Mouse (Mus musculus): ENCODE measurements around the gene Slmap. TPM values are rescaled to one million over a fixed set of nuclear protein-coding genes. Genes with fewer than 3 reads are reported as not detected.
"Not testable (repeated sequence)": the region's sequence is repeated elsewhere in the genome, so short reads cannot be mapped to it uniquely, and the experiment has no call there.

Gene Slmap
- polyA plus RNA-seq (2016; fragmentation: Nextera tagmentation; extraction: Ambion mirVana), result 14.3 and 17.2 TPM in 2 replicates

GRCm38 (mm10) chr14:26534757-26535479 is at the start of gene Slmap:
TSS of gene Slmap (minus strand) at chr14:26534931.
- H3K36me3 ChIP-seq, result peaks cover 10% of the 10 kb centered on the region
- H3K27ac ChIP-seq, result peak within 1 kb of the TSS; percentile 94
- WGBS, result 12% methylated on average over 33 of the region's 33 CpGs
- peak within 1 kb of the TSS; percentile 98 for H3K4me3 ChIP-seq
- DNase-seq (ENCODE audit: low spot score), result peak; percentile 98
- no peaks in the 10 kb centered on the region for H3K27me3 ChIP-seq (ENCODE audit: low read depth, poor library complexity, severe bottlenecking)
- H3K4me1 ChIP-seq, result peaks cover 24% of the 10 kb centered on the region
- H3K9me3 ChIP-seq (replicated peaks), result no peaks in the 10 kb centered on the region

- H3K9me3 ChIP-seq (replicated peaks), result no peaks in the 10 kb centered on the region
- DNase-seq (ENCODE audit: low spot score), result no peak
- 87% methylated on average over 3 of the region's 3 CpGs for WGBS
- peaks cover 12% of the 10 kb centered on the region for H3K4me1 ChIP-seq
- no peak overlapping the region for H3K27ac ChIP-seq
- H3K4me3 ChIP-seq, result no peak overlapping the region
- H3K36me3 ChIP-seq, result peaks cover 25% of the 10 kb centered on the region
- H3K27me3 ChIP-seq (ENCODE audit: low read depth, poor library complexity, severe bottlenecking), result no peaks in the 10 kb centered on the region
These were observed 48.9 kb upstream of the Slmap start for GRCm38 (mm10) chr14:26583645-26584044.

GRCm38 (mm10) chr14:26579346-26580343 is 44.9 kb upstream of the Slmap start:
- Histone ChIP-seq H3K4me3 (peak overlapping the region; percentile 85), H3K9me3 (replicated peaks) (no peaks in the 10 kb centered on the region), H3K27me3 (ENCODE audit: low read depth, poor library complexity, severe bottlenecking) (no peaks in the 10 kb centered on the region), H3K36me3 (peaks cover 13% of the 10 kb centered on the region), H3K27ac (peak overlapping the region; percentile 99), H3K4me1 (peaks cover 12% of the 10 kb centered on the region)
- DNase-seq (ENCODE audit: low spot score), result peak; percentile 92
- WGBS, result under 1% methylated on average over 79 of the region's 79 CpGs

GRCm38 (mm10) chr14:26578791-26579191 is 44.1 kb upstream of the Slmap start:
- H3K4me1 ChIP-seq, result peaks cover 12% of the 10 kb centered on the region
- no peaks in the 10 kb centered on the region for H3K27me3 ChIP-seq (ENCODE audit: low read depth, poor library complexity, severe bottlenecking)
- H3K27ac ChIP-seq, result no peak overlapping the region
- peaks cover 13% of the 10 kb centered on the region for H3K36me3 ChIP-seq
- peak overlapping the region; percentile 85; the same call in 1 of the 2 replicates for H3K4me3 ChIP-seq
- no peak for DNase-seq (ENCODE audit: low spot score)
- H3K9me3 ChIP-seq (replicated peaks), result no peaks in the 10 kb centered on the region
- WGBS, result 67% methylated on average over 6 of the region's 6 CpGs

- WGBS, result 80% methylated on average over 3 of the region's 3 CpGs
- no peak overlapping the region for H3K27ac ChIP-seq
- H3K36me3 ChIP-seq, result no peaks in the 10 kb centered on the region
- peaks cover 12% of the 10 kb centered on the region for H3K4me1 ChIP-seq
- H3K4me3 ChIP-seq, result no peak overlapping the region
- H3K9me3 ChIP-seq (replicated peaks), result no peaks in the 10 kb centered on the region
- no peak for DNase-seq (ENCODE audit: low spot score)
- no peaks in the 10 kb centered on the region for H3K27me3 ChIP-seq (ENCODE audit: low read depth, poor library complexity, severe bottlenecking)
These were observed 41.6 kb upstream of the Slmap start for GRCm38 (mm10) chr14:26576255-26576780.

GRCm38 (mm10) chr14:26573556-26573955 is 38.8 kb upstream of the Slmap start, which contains the start of gene Dennd6a:
TSS of gene Dennd6a (plus strand) at chr14:26573856.
- not testable (repeated sequence) for H3K36me3 ChIP-seq; H3K27me3 ChIP-seq (ENCODE audit: low read depth, poor library complexity, severe bottlenecking); H3K27ac ChIP-seq; H3K4me3 ChIP-seq; H3K9me3 ChIP-seq (replicated peaks); H3K4me1 ChIP-seq; DNase-seq (ENCODE audit: low spot score)
- WGBS, result 92% methylated on average over 5 of the region's 5 CpGs

- no peaks in the 10 kb centered on the region for H3K9me3 ChIP-seq (replicated peaks)
- H3K27me3 ChIP-seq (ENCODE audit: low read depth, poor library complexity, severe bottlenecking), result no peaks in the 10 kb centered on the region
- H3K27ac ChIP-seq, result no peak overlapping the region
- H3K4me1 ChIP-seq, result no peaks in the 10 kb centered on the region
- DNase-seq (ENCODE audit: low spot score), result no peak
- WGBS, result 65% methylated on average over 4 of the region's 4 CpGs
- H3K4me3 ChIP-seq, result no peak overlapping the region
- H3K36me3 ChIP-seq, result no peaks in the 10 kb centered on the region
These were observed 37.4 kb upstream of the Slmap start for GRCm38 (mm10) chr14:26571951-26572675.

- DNase-seq (ENCODE audit: low spot score), result no peak
- H3K27ac ChIP-seq, result no peak overlapping the region
- no peak overlapping the region for H3K4me3 ChIP-seq
- WGBS, result 90% methylated on average over 4 of the region's 4 CpGs
- H3K27me3 ChIP-seq (ENCODE audit: low read depth, poor library complexity, severe bottlenecking), result no peaks in the 10 kb centered on the region
- no peaks in the 10 kb centered on the region for H3K9me3 ChIP-seq (replicated peaks)
- no peaks in the 10 kb centered on the region for H3K4me1 ChIP-seq
- no peaks in the 10 kb centered on the region for H3K36me3 ChIP-seq
These were observed 35.1 kb upstream of the Slmap start for GRCm38 (mm10) chr14:26569880-26570279.

GRCm38 (mm10) chr14:26562247-26562646 is 27.5 kb upstream of the Slmap start:
- H3K27me3 ChIP-seq (ENCODE audit: low read depth, poor library complexity, severe bottlenecking), result no peaks in the 10 kb centered on the region
- WGBS, result 84% methylated on average over 2 of the region's 2 CpGs
- no peaks in the 10 kb centered on the region for H3K36me3 ChIP-seq
- DNase-seq (ENCODE audit: low spot score), result no peak
- H3K4me1 ChIP-seq, result 0 out of 2 replicates have a peak, but pooled peaks cover 3% of the 10 kb centered on the region
- no peaks in the 10 kb centered on the region for H3K9me3 ChIP-seq (replicated peaks)
- H3K4me3 ChIP-seq, result no peak overlapping the region
- H3K27ac ChIP-seq, result no peak overlapping the region

GRCm38 (mm10) chr14:26558536-26558935 is 23.8 kb upstream of the Slmap start:
- 93% methylated on average over 7 of the region's 7 CpGs for WGBS
- no peak for DNase-seq (ENCODE audit: low spot score)
- H3K4me1 ChIP-seq, result 0 out of 2 replicates have a peak, but pooled peaks cover 3% of the 10 kb centered on the region

GRCm38 (mm10) chr14:26557581-26557980 is 22.9 kb upstream of the Slmap start:
- 68% methylated on average over 1 of the region's 1 CpGs for WGBS

More at GRCm38 (mm10) chr14:26558536-26558935, 23.8 kb upstream of the Slmap start:
- H3K4me3 ChIP-seq, result no peak overlapping the region
- no peaks in the 10 kb centered on the region for H3K9me3 ChIP-seq (replicated peaks)
- no peaks in the 10 kb centered on the region for H3K27me3 ChIP-seq (ENCODE audit: low read depth, poor library complexity, severe bottlenecking)
- H3K36me3 ChIP-seq, result no peaks in the 10 kb centered on the region
- H3K27ac ChIP-seq, result no peak overlapping the region

GRCm38 (mm10) chr14:26552853-26553252 is 18.1 kb upstream of the Slmap start:
- DNase-seq (ENCODE audit: low spot score), result no peak
- no peaks in the 10 kb centered on the region for H3K9me3 ChIP-seq (replicated peaks)
- H3K36me3 ChIP-seq, result no peaks in the 10 kb centered on the region
- 87% methylated on average over 3 of the region's 3 CpGs for WGBS
- no peak overlapping the region for H3K4me3 ChIP-seq
- 0 out of 2 replicates have a peak, but pooled peaks cover 3% of the 10 kb centered on the region for H3K4me1 ChIP-seq
- no peaks in the 10 kb centered on the region for H3K27me3 ChIP-seq (ENCODE audit: low read depth, poor library complexity, severe bottlenecking)
- H3K27ac ChIP-seq, result no peak overlapping the region

More at GRCm38 (mm10) chr14:26557581-26557980, 22.9 kb upstream of the Slmap start:
- no peaks in the 10 kb centered on the region for H3K9me3 ChIP-seq (replicated peaks)
- H3K27me3 ChIP-seq (ENCODE audit: low read depth, poor library complexity, severe bottlenecking), result no peaks in the 10 kb centered on the region
- H3K27ac ChIP-seq, result no peak overlapping the region
- no peak overlapping the region for H3K4me3 ChIP-seq
- H3K4me1 ChIP-seq, result 0 out of 2 replicates have a peak, but pooled peaks cover 3% of the 10 kb centered on the region
- DNase-seq (ENCODE audit: low spot score), result no peak
- H3K36me3 ChIP-seq, result no peaks in the 10 kb centered on the region
